Mouse (Mus musculus) fat pad, adult 2 months (tissue): ENCODE results near the gene S100a8.

Source experiments
- DNase-seq: peaks from one replicate; pipeline ENCODE4 v3.0.0-alpha.2; 2011; ENCODE audit warnings: low read depth, low spot score; ENCODE audit errors: extremely low read depth

S100a8 gene

DNA sequence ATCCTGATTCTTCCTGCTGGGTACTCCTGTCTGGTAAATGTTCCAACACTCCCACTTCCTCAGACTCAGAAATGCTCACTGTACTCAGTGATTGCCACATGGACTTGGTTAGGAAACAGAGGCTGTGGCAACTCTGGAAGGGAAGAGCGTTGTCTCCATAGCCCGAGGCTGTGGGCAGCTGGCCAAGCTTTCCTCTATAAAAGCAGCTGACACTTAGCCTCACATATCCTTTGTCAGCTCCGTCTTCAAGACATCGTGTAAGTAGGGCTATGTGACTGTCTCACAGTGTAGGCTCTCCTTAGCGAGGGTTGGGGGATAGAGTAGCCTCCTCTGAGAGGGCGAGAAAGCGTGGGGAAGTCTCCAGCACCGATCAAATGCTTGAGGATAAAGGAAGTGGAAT is at the start of gene S100a8:
Gene S100a8, plus strand, starts transcription at position 133 of the 400 bp plus-strand sequence.
- DNase-seq = peak; percentile 82

DNA sequence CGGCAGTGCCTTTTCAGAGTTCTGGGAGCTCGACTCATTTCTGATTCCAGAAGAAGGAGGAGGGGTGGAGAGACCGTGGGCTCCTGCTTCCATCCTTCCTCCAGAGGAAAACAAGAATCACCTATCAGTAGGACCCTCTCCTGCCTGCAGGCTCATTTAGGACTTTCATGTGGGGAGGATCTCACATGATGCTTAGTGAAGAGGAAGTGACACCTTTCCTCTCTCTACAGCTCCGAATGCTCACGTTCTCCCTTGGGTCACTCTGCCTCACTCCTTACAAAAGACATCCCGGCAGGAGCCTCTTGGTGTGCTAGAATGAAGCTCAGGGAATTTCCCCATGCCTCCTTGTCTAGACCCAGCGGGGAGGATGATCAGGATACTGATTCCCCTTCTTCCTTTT is 47.2 kb upstream of the S100a8 start:
- DNase-seq = no peak

DNA sequence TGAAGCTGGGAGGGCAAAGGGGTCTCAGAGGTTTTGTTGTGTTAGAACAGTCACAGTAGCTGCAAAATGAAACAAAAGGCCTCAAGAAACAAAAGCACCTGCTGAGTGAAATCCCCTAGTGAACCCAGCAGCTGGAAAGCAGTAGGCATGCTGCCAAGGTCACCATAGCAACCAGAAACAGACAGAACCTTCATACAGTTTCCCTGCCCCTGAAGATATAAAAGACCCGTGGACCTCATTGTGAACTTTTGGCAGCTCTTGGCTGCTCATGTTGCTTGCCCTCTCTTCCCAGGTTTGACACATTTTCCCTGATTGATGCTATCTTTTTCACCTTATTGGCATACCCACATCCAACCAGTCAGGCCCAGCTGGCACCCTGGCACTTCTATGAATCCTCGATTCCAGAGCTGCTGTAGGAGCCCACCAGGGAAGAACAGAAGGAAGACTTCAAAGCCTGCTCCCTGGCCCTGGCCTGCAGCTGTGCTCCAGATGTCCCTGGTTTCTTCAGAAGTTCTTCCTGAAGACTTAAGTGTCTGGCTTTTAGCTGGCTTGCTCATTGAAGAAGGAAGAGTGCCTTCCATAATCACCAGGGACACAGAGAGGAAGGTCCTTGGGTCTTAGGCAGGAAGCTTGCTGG is 45.2 kb upstream of the S100a8 start:
- no peak for DNase-seq

DNA sequence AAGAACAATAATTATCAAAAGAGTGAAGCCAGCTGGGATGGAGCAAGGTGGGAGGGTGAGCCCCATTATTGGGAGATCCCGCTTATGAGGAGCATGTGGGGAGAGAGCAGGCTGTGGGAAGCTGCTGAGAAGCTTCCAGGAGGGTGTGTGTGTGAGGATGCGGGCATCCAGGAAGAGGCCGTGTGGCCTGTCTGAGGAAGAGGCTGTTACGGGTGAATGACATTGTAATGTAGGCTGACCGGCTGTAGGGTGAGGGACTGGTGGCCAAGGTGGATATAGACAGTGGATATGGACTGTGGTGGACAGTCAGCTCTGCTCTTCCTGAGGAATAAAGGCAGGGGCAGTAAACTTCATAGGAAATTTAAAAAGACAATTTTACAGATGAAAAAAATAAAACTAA is 43.3 kb upstream of the S100a8 start:
- no peak for DNase-seq

DNA sequence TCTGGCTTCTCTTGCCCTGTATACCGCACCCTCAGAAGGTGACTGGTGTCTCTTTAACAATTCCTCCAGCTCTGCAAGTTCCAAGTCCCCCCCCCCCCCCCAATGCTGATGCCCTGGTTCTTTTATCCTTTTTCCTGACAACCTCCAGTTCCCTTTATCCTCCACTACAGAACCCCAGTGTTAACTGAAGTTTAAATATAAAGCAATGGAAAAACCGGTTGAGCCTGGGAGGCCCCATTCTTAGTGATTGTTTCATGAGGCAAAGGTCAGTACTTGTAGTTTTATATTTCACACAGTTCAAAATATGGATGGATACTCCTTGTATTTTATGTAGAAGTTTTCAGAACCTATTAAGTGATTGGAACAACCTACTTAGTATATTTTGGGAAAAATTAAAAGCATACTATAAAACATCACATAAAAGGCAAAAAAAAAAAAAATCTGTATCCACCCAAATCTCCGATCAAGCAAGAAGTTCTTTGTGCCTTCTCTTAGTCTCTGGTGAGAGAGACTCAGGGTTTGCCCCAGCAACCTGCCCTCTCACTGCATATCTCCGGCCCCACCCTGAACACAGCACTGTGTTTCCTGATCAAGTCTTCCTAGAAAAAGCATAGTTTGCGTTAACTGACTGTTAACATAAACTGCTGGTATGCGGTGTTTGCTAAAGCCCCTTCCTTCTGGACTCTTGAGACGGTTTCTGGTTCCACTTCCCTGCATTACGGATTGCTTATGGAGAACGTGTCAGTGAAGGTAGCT is 42.3 kb upstream of the S100a8 start:
- no peak for DNase-seq

DNA sequence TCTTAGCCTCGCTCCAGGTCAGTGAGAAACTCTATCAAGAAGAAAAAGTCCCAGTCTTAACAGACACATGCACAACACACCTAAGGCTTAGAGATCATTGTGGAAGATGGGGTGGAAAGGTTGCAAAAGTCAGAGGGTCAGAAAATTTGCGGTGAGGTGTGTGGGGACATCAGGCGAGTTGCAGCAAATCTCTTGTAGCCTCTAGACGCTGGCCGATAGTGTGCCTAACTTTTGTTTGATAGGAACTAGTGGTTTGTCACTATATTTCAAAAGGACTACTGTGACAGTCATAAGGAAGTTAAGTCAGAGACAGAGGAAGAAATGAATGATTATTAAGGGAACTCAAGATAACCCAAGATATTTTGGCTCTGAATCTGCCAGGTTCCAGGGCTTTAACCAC is 41.4 kb upstream of the S100a8 start:
- no peak for DNase-seq

DNA sequence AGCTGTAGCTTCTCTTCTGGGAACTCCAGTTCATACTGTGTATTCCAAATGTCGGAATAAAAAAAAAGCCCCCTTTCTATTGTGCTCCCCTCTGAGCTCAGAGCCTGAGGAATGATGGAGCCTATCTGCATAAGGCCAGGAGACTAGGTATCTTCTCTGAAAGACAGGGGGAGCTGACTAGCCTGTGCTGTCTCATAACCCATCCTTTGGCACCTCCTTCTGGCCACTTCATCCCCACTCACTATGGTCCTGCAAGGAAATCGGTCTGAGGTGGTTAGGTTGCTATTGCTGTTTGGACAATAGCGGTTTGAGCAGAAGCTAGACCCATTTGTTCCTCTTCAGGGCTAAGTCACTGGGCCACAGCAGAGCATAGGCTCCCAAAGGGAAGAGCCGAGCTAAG is 41.0 kb upstream of the S100a8 start:
- DNase-seq = no peak

DNA sequence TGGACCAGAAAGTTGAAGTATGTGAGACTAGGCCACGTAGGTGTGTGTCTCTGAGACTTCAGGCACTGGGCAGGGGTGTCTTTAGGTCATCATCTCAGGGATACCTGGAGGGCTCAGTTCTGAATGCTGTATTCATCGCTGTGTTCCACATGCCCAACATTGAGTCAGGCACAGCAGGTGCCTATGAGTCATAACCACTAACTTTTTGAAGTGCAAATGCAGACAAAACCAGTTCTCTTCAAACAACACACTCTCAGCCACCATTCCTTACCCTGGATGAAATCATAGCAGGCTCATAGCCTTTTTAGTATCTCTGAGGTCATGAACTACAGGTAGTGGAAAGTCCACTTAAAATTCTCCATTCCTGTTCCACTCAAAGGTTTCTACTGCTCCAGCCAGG is 39.5 kb upstream of the S100a8 start:
- DNase-seq = no peak

DNA sequence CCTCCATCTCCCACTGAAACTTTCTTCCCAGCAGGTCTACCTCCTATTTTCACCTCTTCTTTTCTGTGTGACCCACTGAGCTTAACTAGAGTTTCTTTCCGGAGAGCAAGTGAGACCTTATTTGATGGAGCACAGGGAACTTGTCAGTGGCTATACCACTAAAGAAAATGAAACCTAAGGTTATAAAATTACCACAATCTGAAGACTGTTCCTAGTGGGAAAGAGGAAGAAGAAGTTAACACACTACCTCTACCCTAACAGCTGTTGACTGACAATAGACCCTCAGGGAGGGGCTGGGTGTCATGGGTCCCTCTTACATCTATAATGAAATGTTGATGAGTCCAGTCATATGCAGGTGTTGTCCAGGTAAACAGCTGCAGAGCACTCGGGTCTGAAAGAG is 36.8 kb upstream of the S100a8 start:
- no peak for DNase-seq

DNA sequence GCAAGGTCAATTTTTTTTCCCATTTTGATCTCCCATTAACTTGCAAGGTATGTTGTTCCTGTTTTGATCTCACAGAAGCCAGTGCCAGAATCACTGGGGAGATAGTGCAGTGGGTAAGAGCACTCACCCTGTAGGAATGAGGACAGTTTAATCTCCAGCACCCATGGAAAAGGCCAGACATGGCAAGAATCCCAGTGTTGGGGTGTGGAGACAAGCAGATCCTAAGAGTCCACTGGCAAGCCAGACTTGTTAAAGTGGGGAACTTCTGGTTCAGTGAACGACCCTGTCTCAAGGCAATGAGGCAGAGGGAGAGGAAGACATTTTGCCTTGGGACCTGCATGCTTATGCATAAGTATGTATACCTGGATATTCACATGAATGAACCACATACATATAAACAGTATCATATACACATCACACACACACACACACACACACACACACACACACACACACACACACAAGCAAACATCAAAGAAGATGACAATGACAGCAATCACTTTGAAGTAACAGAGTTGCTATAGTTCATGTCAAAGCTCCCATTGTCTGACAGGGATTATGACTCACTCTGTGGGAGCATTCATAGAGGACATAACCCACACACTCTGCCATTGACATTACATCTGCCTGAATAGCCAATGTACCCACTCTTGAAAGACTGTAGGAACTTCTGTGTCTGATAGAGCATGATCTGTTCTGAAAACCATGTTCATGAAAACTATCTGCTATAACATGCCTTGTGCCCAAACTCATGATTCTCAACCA is 30.1 kb upstream of the S100a8 start:
- peak; percentile 28 for DNase-seq

DNA sequence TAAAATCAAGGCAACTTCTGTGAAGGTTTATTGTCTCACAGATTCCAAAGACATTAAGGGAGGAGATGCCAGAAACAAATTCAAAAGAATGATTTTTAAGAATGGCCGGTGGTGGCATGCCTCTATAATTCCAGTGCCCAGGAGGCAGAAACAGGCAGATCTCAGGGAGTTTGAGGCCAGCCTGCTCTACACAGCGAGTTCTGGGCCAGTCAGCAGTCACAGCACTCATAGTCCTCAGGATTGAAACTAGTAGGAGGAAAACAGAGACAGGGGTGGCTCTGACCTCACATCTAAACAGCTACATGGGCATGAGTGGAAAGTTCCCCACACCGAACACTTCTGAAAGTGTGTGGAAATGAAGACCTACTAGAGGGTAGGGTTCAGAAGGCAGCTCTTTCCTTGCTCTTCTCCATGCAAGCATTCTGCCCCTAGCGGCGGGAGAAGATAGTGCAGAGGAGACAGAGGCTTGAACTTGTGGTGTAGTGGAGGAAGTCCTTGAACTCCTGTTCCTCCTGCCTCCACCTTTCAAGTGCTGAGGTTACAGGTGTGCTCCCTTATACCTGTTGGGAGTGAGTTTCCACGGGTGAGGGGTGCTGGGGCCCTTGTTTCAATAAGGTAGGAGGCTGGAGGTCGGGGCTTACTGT is 29.1 kb upstream of the S100a8 start:
- DNase-seq = no peak

DNA sequence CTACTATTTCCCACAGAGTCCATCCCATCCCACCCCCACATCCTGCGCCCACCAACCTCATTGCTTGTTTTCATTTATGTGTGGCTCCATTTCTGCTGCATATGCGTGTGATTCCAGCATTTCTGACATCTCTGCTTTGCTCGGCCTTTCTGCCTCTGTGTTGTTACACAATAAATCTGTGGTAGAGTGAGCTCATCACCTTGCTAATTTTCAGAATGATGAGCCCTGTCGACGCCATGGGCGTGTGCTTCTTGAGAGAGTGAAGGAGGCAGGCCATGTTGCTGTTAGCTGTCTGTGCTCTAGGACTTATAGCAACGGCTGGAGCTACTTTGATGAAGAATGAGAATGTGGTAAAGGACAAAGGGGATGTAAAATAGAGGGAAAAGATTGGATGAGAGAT is 27.8 kb upstream of the S100a8 start:
- no peak for DNase-seq

DNA sequence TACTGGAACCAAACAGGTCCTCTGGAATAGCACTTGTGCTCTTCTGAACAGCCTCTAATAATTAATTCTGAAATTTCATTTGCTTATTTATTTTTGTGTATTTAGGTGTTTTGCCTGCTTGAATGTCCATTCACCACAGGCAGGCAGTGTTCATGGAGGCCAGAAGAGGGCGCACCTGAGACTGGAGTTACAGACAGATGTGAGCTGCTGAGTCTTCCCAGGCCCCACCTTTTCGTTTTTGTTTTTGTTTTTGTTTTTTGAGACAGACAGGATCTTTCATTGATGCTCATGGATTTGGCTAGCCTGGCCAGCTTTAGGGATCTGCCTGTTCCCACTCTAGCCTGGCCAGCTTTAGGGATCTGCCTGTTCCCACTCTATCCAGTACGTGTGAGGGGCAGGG is 24.6 kb upstream of the S100a8 start:
- no peak for DNase-seq

DNA sequence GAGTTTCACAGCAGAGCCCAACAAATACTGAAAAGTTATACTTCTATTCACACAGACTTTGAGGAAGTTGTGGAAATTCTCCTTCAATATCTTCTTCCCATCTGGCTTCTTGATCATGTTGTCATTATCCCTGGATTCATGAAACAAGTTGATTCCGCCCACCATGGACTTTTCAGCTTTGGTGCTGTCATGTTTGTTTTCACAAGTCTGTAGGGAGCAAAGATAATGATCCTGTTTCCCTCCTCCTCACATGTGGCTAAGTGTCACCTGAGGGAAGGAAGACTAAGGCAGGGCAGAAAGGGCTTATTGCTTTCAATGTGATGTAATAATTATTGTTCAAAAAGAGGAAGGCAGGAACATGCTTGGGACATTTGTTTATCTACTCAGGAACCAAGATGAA is 21.5 kb upstream of the S100a8 start:
- peak; percentile 75 for DNase-seq

DNA sequence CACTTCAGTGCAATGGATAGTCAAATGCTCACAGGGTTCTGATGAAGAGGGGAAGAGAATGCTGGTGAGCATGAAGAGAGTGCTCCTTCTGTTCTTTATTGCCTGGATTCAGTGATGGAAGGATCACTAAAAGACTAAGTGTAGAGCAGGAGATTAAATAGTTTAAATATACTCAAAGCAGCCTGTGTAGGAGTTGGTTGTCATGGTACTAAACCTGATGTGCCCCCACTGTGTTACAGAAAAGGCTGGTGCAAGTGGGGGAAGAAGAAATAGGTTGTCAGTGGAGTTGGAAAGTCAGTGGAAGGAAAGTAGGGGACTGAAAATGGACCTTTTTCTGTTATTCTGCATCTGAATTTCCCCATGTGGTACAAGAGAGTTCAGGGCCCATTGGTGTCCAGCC is 19.8 kb upstream of the S100a8 start:
- DNase-seq = no peak

DNA sequence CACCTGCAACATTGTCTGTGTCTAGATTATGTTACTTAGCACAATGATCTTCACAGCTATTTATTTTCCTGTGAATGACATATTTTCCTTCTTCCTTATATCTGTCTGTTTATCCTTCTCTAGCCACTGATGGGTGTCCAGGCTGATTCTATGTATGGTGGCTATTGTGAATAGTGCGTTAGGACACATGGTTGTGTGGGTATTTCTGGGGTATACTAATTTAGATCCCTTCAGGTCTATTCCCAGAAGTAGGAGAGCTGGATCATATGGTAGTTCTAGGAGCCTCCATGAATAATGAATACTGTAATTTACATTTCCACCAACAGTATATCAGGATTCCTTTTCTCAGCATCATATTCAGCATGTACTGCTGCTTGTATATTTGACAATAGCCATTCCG is 18.9 kb upstream of the S100a8 start:
- DNase-seq = no peak

DNA sequence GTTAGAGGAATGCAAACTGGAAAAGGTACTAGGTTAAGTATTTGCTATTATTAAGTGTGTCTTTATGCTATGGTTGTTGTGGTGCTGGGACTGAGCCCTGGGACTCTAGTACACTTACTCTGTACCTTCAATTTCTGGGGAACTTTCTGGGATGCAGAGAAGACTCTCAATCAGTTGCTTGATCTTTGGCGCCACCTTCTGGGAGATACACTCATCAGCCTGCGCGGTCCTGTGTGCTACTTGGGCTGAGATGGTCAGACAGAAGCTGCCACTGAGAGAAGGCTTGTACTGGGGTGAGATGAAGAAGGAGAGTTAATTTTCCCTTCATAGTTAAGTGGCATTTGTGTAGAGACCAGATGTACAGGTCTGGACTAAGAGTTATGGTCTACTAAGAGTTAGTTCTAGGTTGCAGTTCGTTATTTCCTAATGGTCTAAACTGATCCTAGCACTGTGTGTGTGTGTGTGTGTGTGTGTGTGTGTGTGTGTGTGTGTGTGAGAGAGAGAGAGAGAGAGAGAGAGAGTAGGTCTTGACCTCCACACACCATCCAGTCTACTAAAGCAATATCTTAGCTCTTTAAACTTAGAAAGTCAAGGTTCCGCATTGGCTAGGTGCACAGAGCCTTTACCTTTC is 15.8 kb upstream of the S100a8 start:
- DNase-seq = no peak

DNA sequence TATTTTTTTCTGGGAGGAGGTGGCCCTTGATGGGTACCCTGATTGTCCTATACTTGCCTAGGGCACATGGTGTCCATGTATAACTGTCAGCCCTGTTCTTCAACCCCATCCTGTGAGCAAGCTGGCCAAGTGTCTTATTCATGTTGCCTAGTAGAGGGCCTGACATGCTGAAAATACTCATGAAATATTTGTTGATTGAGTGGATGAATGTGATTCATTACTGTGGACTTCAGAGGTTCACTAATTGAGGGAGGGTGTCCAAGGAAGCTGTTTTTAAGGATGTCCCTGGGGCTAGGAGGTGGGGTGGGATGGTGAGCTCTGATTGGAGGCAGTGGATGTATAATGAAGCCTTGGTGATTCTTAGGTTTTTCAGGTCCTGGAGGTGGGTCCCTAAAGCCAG is 15.1 kb upstream of the S100a8 start, which contains the start of gene S100a7a:
Gene S100a7a, plus strand, starts transcription at position 301 of the 400 bp plus-strand sequence.
- no peak for DNase-seq

DNA sequence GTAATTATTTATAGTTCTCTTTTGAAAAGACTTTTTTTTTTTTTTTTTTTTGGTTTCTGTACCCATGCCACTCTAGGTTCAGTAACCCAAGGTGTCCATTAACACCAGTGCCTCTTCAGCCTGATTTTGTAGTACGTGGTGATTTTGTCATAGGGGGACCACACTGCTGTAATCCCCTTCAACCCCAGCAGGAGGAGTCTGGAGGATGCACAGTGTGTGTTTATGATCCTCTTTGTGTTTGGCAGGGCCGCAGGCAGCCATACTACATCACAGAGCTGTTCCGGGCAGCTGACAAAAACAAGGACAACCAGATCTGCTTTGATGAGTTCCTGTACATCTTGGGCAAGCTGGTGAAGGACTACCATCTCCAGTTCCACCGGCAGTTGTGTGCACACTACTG is 11.4 kb upstream of the S100a8 start:
- DNase-seq = no peak

DNA sequence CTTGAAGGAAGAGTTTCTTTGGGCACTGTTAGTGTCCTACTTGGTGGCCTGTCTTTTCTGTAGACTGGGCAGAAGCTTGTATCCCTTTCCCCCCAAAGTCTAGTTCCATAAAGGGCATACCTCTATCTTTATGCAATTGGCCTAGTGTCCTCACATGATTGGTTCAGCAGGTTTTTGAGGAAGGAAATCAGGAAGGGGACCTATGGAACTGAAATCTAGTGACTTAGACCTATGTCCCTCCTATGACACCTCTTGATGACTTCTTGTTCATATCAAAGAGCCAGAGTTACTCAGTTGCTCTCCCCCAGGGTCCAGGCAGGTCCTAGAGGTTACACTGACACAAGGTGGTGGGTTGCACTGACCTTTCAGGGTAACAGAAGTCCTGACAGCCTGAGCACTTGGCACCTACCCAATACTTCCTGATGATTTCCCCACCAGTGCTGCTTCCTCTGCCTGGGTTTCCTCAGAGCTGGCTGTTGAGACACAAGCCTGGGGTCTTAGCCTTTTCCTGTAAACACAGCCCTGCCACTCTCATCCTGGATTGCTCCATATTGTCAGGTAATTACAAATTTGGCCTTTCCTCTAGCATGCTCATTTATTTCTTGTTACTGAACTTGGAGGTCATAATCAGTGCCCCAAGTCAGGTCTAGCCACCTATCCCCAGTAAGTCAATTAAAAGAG is 9.3 kb upstream of the S100a8 start:
- DNase-seq = no peak

DNA sequence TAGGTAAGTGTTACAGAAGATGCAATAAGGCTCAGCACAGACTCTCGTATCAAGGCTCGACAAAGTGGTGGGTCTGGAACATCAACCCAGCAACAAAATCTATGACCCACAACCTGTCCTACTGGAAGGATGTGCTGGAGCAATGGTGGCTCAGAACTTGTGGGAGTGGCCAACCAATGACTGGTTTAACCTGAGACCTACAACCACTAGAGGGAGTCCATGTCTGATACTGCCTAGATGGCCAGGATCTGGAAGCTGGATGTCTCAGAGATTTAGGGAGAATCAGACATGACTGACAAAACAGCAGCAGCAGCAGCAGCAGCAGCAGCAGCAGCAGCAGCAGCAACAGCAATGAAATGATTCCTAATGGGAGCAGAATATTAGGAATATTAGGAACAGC is 4.6 kb upstream of the S100a8 start:
- DNase-seq = no peak
